Mouse (Mus musculus) myocyte (in vitro differentiated cells): ENCODE data around the gene Tanc1. TPM values are rescaled to one million over a fixed set of nuclear protein-coding genes. Genes with fewer than 3 reads are reported as not detected.

Source experiments
- H3K27me3 ChIP-seq: one replicate; pipeline ENCODE4 v1.6.1; 2011; ENCODE audit not compliant: control insufficient read depth, insufficient read depth, insufficient read length
- H3K36me3 ChIP-seq: one replicate; pipeline ENCODE4 v1.6.1; 2011; ENCODE audit not compliant: control insufficient read depth, insufficient read depth
- H3K4me2 ChIP-seq: one replicate; pipeline ENCODE4 v1.6.1; 2011; ENCODE audit warnings: low read depth, control low read depth
- H3K4me3 ChIP-seq: one replicate; pipeline ENCODE4 v1.5.1; 2011; ENCODE audit warnings: mild to moderate bottlenecking, control low read depth, moderate library complexity
- H3K79me2 ChIP-seq: one replicate; pipeline ENCODE4 v1.6.1; 2011; ENCODE audit not compliant: control insufficient read depth, insufficient read depth
- H3ac ChIP-seq: one replicate; pipeline ENCODE4 v1.6.1; 2011; ENCODE audit not compliant: control insufficient read depth, insufficient read length
- CEBPB ChIP-seq: IDR thresholded peaks from 2 replicates; pipeline ENCODE4 v1.6.1; 2011; ENCODE audit warnings: mild to moderate bottlenecking, moderate library complexity; ENCODE audit not compliant: poor library complexity, insufficient read depth, severe bottlenecking
- E2F4 ChIP-seq: IDR thresholded peaks from one replicate; pipeline ENCODE4 v1.6.1; 2011; ENCODE audit warnings: mild to moderate bottlenecking, control low read depth, moderate library complexity; ENCODE audit not compliant: insufficient read depth
- MAX ChIP-seq: IDR thresholded peaks from one replicate; pipeline ENCODE4 v1.6.1; 2011; ENCODE audit warnings: low read depth, mild to moderate bottlenecking, control low read depth
- MYOD1 ChIP-seq, 3 experiments: IDR thresholded peaks; one replicate each; pipeline ENCODE4 v1.6.1; 2011; ENCODE audit warnings: control low read depth in 2 of 3, low read depth in 2 of 3, mild to moderate bottlenecking in 2 of 3, moderate library complexity in 1 of 3; ENCODE audit not compliant: insufficient read length in 2 of 3, control insufficient read depth in 1 of 3
- MYOG ChIP-seq, 3 experiments: IDR thresholded peaks; one replicate each; pipeline ENCODE4 v1.6.1; 2011; ENCODE audit warnings: control low read depth in 2 of 3, low read depth in 2 of 3, mild to moderate bottlenecking in 2 of 3; ENCODE audit not compliant: insufficient read length in 2 of 3, control insufficient read depth in 1 of 3, insufficient read depth in 1 of 3
- POLR2A ChIP-seq: IDR thresholded peaks from one replicate; pipeline ENCODE4 v1.6.1; 2011; ENCODE audit warnings: low read depth, mild to moderate bottlenecking, control low read depth, moderate library complexity; ENCODE audit not compliant: insufficient read length
- POLR2AphosphoS2 ChIP-seq: IDR thresholded peaks from one replicate; pipeline ENCODE4 v1.6.1; 2011; ENCODE audit warnings: low read depth, control low read depth; ENCODE audit not compliant: insufficient read length
- REST ChIP-seq: IDR thresholded peaks from one replicate; pipeline ENCODE4 v1.6.1; 2011; ENCODE audit warnings: mild to moderate bottlenecking, control low read depth, moderate library complexity; ENCODE audit not compliant: insufficient read depth, insufficient read length
- SRF ChIP-seq: IDR thresholded peaks from one replicate; pipeline ENCODE4 v1.6.1; 2011; ENCODE audit warnings: low read depth; ENCODE audit not compliant: control insufficient read depth, insufficient read length
- TCF12 ChIP-seq: IDR thresholded peaks from one replicate; pipeline ENCODE4 v1.6.1; 2011; ENCODE audit warnings: mild to moderate bottlenecking, control low read depth; ENCODE audit not compliant: poor library complexity, insufficient read depth, severe bottlenecking
- TCF3 ChIP-seq: IDR thresholded peaks from one replicate; pipeline ENCODE4 v1.6.1; 2011; ENCODE audit warnings: low read depth, control low read depth; ENCODE audit not compliant: insufficient read length
- USF1 ChIP-seq: IDR thresholded peaks from one replicate; pipeline ENCODE4 v1.6.1; 2011; ENCODE audit warnings: low read depth, mild to moderate bottlenecking, control low read depth, moderate library complexity
- polyA plus RNA-seq: library from polyadenylated mRNA; unstranded; fragments of >200 nt; fragmentation: generic; extraction: Trizol; gene quantifications from one replicate; pipeline ENCODE4 v1.2.1, GENCODE M21; 2012; ENCODE audit warnings: missing spikeins

Tanc1 gene
- polyA plus RNA-seq, 1 experiment: 24.7 TPM

- Histone ChIP-seq H3K36me3 (peaks cover 7% of the 10 kb centered on the region), H3K27me3 (no peaks in the 10 kb centered on the region), H3K4me2 (no peak overlapping the region), H3K79me2 (peaks cover 27% of the 10 kb centered on the region), H3K4me3 (no peak overlapping the region), H3ac (no peak overlapping the region)
- TF ChIP-seq TCF3 (no peak), MYOD1 (IDR thresholded peaks at IDR 0.05; ENCODE audit: control insufficient read depth in 1 of 3, insufficient read length in 2 of 3, low read depth in 2 of 3) (peak; percentile 36 to 81 (median 51)), REST (no peak), SRF (no peak), POLR2A (no peak), MYOG (IDR thresholded peaks at IDR 0.05; ENCODE audit: control insufficient read depth in 1 of 3, insufficient read depth in 1 of 3, insufficient read length in 2 of 3, low read depth in 2 of 3) (peak in 2 of 3 experiments; percentile 72 to 87), USF1 (no peak), POLR2AphosphoS2 (no peak), MAX (no peak), E2F4 (no peak)
Measured at GRCm38 (mm10) chr2:59768661-59769384, 157.0 kb downstream of the Tanc1 start.

DNA sequence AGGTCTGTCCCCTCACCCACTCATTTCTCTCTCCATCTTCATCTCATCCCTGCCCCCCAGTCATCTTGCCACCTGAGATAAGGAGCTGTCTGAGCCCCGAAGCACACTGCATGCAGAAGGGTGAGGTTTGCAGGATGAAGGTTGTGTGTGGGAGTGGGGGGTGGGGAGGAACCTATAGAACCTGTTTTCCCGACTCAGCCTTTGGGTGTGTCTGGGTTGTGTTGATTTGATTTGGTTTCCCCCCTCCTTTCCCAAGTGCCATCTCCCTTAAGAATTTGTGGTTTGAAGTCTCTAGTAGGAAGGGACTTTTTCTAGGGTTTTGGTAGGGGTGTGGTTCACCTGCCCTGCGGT is 157.5 kb downstream of the Tanc1 start:
- Histone ChIP-seq H3K27me3 (no peaks in the 10 kb centered on the region), H3K4me3 (no peak overlapping the region), H3ac (no peak overlapping the region), H3K79me2 (peaks cover 27% of the 10 kb centered on the region), H3K4me2 (no peak overlapping the region), H3K36me3 (peaks cover 12% of the 10 kb centered on the region)
- TF ChIP-seq MYOG (IDR thresholded peaks at IDR 0.05; ENCODE audit: control insufficient read depth in 1 of 3, insufficient read depth in 1 of 3, insufficient read length in 2 of 3, low read depth in 2 of 3) (no peak), MYOD1 (IDR thresholded peaks at IDR 0.05; ENCODE audit: control insufficient read depth in 1 of 3, insufficient read length in 2 of 3, low read depth in 2 of 3) (no peak), USF1 (no peak), SRF (no peak), POLR2A (no peak)

GRCm38 (mm10) chr2:59771708-59772107 is 159.9 kb downstream of the Tanc1 start:
- Histone ChIP-seq H3K4me2 (no peak overlapping the region), H3K4me3 (no peak overlapping the region), H3ac (no peak overlapping the region), H3K79me2 (peaks cover 16% of the 10 kb centered on the region), H3K27me3 (no peaks in the 10 kb centered on the region), H3K36me3 (peaks cover 14% of the 10 kb centered on the region)
- TF ChIP-seq POLR2A (no peak), TCF12 (no peak), REST (no peak), MYOG (IDR thresholded peaks at IDR 0.05; ENCODE audit: control insufficient read depth in 1 of 3, insufficient read depth in 1 of 3, insufficient read length in 2 of 3, low read depth in 2 of 3) (no peak), USF1 (no peak), TCF3 (no peak), MYOD1 (IDR thresholded peaks at IDR 0.05; ENCODE audit: control insufficient read depth in 1 of 3, insufficient read length in 2 of 3, low read depth in 2 of 3) (no peak), POLR2AphosphoS2 (no peak), SRF (no peak), MAX (no peak), E2F4 (no peak), CEBPB (no peak)

DNA sequence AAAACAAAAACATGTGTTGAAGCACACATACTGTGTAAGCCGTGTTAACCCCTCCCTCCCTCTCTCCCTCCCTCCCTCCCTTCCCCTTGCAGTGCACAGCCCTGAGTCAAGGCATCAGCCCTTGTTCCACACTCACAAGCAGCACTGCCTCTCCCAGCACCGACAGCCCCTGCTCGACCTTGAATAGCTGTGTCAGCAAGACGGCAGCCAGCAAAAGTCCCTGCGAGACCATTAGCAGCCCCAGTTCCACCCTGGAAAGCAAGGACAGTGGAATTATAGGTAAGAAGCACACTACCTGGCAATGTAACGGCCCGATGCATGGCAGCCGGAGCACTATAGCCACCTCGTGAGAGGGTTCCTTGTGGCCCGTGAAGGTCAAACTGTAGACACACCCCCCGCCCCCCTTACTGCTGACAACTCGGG is 160.4 kb downstream of the Tanc1 start:
- no peak overlapping the region for H3K4me2 ChIP-seq
- H3ac ChIP-seq: no peak overlapping the region
- H3K79me2 ChIP-seq: peaks cover 11% of the 10 kb centered on the region
- H3K36me3 ChIP-seq: peaks cover 17% of the 10 kb centered on the region
- H3K27me3 ChIP-seq: no peaks in the 10 kb centered on the region
- TF ChIP-seq TCF12 (no peak), TCF3 (no peak), MYOG (IDR thresholded peaks at IDR 0.05; ENCODE audit: control insufficient read depth in 1 of 3, insufficient read depth in 1 of 3, insufficient read length in 2 of 3, low read depth in 2 of 3) (no peak), POLR2A (no peak), CEBPB (no peak), MAX (no peak), E2F4 (no peak), POLR2AphosphoS2 (no peak), USF1 (no peak), REST (no peak), MYOD1 (IDR thresholded peaks at IDR 0.05; ENCODE audit: control insufficient read depth in 1 of 3, insufficient read length in 2 of 3, low read depth in 2 of 3) (no peak), SRF (no peak)
- H3K4me3 ChIP-seq: no peak overlapping the region

GRCm38 (mm10) chr2:59774374-59774773 is 162.5 kb downstream of the Tanc1 start:
- Histone ChIP-seq H3K27me3 (no peaks in the 10 kb centered on the region), H3ac (no peak overlapping the region), H3K79me2 (no peaks in the 10 kb centered on the region), H3K4me3 (no peak overlapping the region), H3K36me3 (peaks cover 25% of the 10 kb centered on the region), H3K4me2 (no peak overlapping the region)
- TF ChIP-seq REST (no peak), MYOD1 (IDR thresholded peaks at IDR 0.05; ENCODE audit: control insufficient read depth in 1 of 3, insufficient read length in 2 of 3, low read depth in 2 of 3) (no peak), TCF3 (no peak), USF1 (no peak), MYOG (IDR thresholded peaks at IDR 0.05; ENCODE audit: control insufficient read depth in 1 of 3, insufficient read depth in 1 of 3, insufficient read length in 2 of 3, low read depth in 2 of 3) (no peak), CEBPB (no peak), POLR2A (no peak), E2F4 (no peak), MAX (no peak), TCF12 (no peak), POLR2AphosphoS2 (no peak), SRF (no peak)
